Mouse (Mus musculus) G1E (cell line): ENCODE data around the gene Dnajb2.

Experiments
- CTCF ChIP-seq: IDR thresholded peaks from 2 replicates; pipeline ENCODE4 v1.5.1; 2012; ENCODE audit warnings: low read depth, low read length, inconsistent platforms, mixed read lengths
- GATA1 ChIP-seq: IDR thresholded peaks from 2 replicates; pipeline ENCODE4 v1.6.1; 2012; ENCODE audit warnings: borderline replicate concordance, low read length, inconsistent platforms, mixed read lengths
- GATA2 ChIP-seq: IDR thresholded peaks from 2 replicates; pipeline ENCODE4 v1.6.1; 2012; ENCODE audit warnings: low read depth, low read length, inconsistent platforms, borderline replicate concordance
- TAL1 ChIP-seq: conservative IDR thresholded peaks from 2 replicates; pipeline ENCODE4 v1.6.1; 2012; ENCODE audit warnings: low read depth, low read length, inconsistent platforms, mixed read lengths

DNA sequence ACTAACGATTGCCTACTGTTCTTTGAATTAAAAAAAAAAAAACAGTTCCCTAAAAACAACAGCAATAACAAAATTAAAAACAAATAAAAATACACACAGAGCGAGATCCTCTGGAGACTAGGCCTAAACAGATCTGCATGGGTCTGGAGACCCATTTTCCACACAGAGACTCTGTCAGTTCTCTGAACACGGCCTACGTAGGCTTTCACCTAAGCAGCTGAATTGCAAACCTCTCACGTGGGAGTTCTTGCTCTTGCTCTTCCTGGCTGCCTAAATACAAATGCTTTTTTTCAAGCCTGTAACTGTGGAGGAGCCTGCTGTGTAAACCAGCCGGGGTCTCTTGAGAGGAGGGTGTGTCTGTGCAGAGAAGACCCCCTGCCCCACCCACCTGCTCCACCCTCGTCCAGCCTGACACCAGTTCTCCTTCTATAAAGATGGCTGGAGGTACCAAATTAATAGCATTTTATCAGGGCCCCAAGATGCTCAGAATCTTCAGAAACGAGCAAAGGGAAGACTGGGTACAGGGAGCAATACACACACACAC, 53.8 kb downstream of the Dnajb2 start:
- TF ChIP-seq CTCF (no peak), GATA2 (no peak), TAL1 (no peak), GATA1 (no peak)
